Mouse (Mus musculus): ENCODE measurements around the gene Pabpc6.

DNA sequence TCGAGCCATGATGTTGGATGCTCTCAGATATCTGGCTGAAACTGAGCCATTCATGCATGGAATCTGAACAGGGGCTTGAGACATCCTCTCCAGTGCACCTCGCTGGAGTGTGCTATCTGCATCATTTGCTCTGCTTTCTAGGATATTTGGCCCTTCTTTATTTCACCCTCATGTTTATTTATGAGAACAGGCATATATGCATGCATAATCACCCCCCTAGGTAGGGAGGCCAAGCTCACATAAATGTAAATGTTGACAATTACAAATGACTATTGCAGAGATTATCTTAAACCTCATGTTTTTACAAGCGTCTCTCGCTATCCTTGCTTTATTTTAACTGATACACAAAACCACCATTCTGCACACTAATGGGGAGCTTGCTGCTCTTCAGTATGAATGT lies 21.9 kb downstream of the Pabpc6 start:
- TF ChIP-seq CTCF (IDR thresholded peaks at IDR 0.05; ENCODE audit: low read depth, low read length), result no peak
- TF ChIP-seq POLR2A (IDR thresholded peaks at IDR 0.05; ENCODE audit: insufficient read depth, low read length), result no peak
- TF ChIP-seq EP300 (IDR thresholded peaks at IDR 0.05; ENCODE audit: insufficient read depth, low read depth, low read length), result no peak

All from ES-Bruce4 (cell line).